Mouse (Mus musculus) MEL-GATA-1-ER (cell line): Measurements from ENCODE around the gene Ldhal6b.
"Not testable (repeated sequence)": the region's sequence is repeated elsewhere in the genome, so short reads cannot be mapped to it uniquely, and the experiment has no call there.

ENCODE experiments used
- DNase-seq: peaks from one replicate; pipeline ENCODE4 v3.0.0-alpha.2; 2012; ENCODE audit warnings: low read depth; ENCODE audit errors: extremely low read depth

The Ldhal6b gene

GRCm38 (mm10) chr17:5418545-5418944 is at the start of gene Ldhal6b:
TSS of gene Ldhal6b (minus strand) at chr17:5418767.
- DNase-seq = no peak

- no peak for DNase-seq
Observed at GRCm38 (mm10) chr17:5467177-5467576, 48.6 kb upstream of the Ldhal6b start.

- no peak for DNase-seq
Observed at GRCm38 (mm10) chr17:5466736-5467135, 48.2 kb upstream of the Ldhal6b start.

- no peak for DNase-seq
Observed at GRCm38 (mm10) chr17:5463912-5464311, 45.3 kb upstream of the Ldhal6b start.

- no peak for DNase-seq
Observed at GRCm38 (mm10) chr17:5453657-5454056, 35.1 kb upstream of the Ldhal6b start.

- DNase-seq = no peak
Observed at GRCm38 (mm10) chr17:5443751-5444150, 25.2 kb upstream of the Ldhal6b start.

- DNase-seq = no peak
Observed at GRCm38 (mm10) chr17:5443260-5443659, 24.7 kb upstream of the Ldhal6b start.

- DNase-seq = not testable (repeated sequence)
Observed at GRCm38 (mm10) chr17:5442403-5442802, 23.8 kb upstream of the Ldhal6b start.

GRCm38 (mm10) chr17:5440159-5440971 is 21.8 kb upstream of the Ldhal6b start, which contains the start of gene Tmem242:
TSS of gene Tmem242 (minus strand) at chr17:5440259.
- peak; percentile 85 for DNase-seq

- peak; percentile 26 for DNase-seq
Observed at GRCm38 (mm10) chr17:5439831-5440158, 21.2 kb upstream of the Ldhal6b start.

GRCm38 (mm10) chr17:5429772-5430133 is 11.2 kb upstream of the Ldhal6b start:
- no peak for DNase-seq

- DNase-seq = peak; percentile 83
Observed at GRCm38 (mm10) chr17:5429090-5429771, 10.7 kb upstream of the Ldhal6b start.

- DNase-seq = peak; percentile 6
Observed at GRCm38 (mm10) chr17:5425204-5425603, 6.6 kb upstream of the Ldhal6b start.

- DNase-seq = no peak
Observed at GRCm38 (mm10) chr17:5424156-5424555, 5.6 kb upstream of the Ldhal6b start.

GRCm38 (mm10) chr17:5421835-5422234 is 3.3 kb upstream of the Ldhal6b start:
- no peak for DNase-seq

GRCm38 (mm10) chr17:5419771-5420518 is 1.4 kb upstream of the Ldhal6b start:
- DNase-seq = no peak

- no peak for DNase-seq
Observed at GRCm38 (mm10) chr17:5419056-5419455, 489 bp upstream of the Ldhal6b start.

GRCm38 (mm10) chr17:5416518-5416917 is 2.0 kb downstream of the Ldhal6b start:
- no peak for DNase-seq

GRCm38 (mm10) chr17:5414041-5414440 is 4.5 kb downstream of the Ldhal6b start:
- no peak for DNase-seq

GRCm38 (mm10) chr17:5413350-5413749 is 5.2 kb downstream of the Ldhal6b start:
- no peak for DNase-seq

GRCm38 (mm10) chr17:5412740-5413139 is 5.8 kb downstream of the Ldhal6b start:
- no peak for DNase-seq

GRCm38 (mm10) chr17:5412301-5412700 is 6.3 kb downstream of the Ldhal6b start:
- no peak for DNase-seq
